Mouse (Mus musculus) left cerebral cortex, adult 9 months (tissue): Measurements from ENCODE around the gene Wnt1.
"Not testable (repeated sequence)": the region's sequence is repeated elsewhere in the genome, so short reads cannot be mapped to it uniquely, and the experiment has no call there.

Source experiments
- DNase-seq, 2 experiments: peaks; one replicate each; pipeline ENCODE4 v3.0.0; 2022; ENCODE audit warnings: low spot score in 2 of 2

Wnt1 gene

DNA sequence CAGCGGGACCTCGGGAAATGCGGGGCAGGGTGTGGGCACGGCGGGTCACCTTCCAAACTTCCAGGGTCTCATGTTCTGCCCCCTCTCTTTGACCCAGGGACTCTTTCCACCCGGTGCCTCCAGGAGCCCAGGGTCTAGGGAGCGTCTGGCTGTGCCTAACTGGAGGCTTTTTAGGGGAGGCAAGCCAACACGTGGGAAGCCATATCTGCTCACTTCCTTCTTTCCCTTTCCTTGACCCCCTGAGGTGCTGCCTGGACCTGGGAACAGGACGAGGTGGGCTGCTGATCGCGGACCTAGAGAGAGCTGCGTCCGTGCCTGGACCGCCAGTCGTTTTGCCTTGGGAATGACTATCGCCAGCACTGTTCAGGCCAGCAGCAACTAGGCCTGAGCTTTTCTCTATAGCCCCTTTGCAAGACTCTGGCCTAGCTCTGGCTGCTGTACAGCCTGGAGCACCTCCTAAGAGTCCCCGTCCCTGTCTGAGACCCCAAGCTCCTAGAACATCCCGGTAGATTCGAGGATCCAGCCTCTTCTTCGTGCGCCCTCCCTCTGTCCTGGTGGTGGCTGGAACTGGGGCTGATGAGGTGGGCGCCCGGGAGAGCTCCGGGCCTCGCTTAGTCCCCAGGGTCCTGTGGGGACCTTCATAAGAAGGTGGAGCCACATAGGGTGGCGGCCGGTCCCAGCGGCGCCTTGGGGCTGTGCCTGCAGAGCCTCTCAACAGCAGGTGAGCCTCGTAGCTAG is 16.6 kb downstream of the Wnt1 start:
- no peak for DNase-seq

- peak in 1 of 2 experiments; percentile 38 for DNase-seq
Measured at GRCm38 (mm10) chr15:98806809-98807770, 17.4 kb downstream of the Wnt1 start.

- DNase-seq = peak; percentile 82 to 83
Measured at GRCm38 (mm10) chr15:98807895-98808650, 18.4 kb downstream of the Wnt1 start.

- DNase-seq = peak; percentile 89 to 92
Measured at GRCm38 (mm10) chr15:98808651-98809134, 19.0 kb downstream of the Wnt1 start.

- no peak for DNase-seq
Measured at GRCm38 (mm10) chr15:98809390-98809789, 19.7 kb downstream of the Wnt1 start, which contains the start of gene Ddn. Gene Ddn (minus strand): TSS chr15:98809490.

DNA sequence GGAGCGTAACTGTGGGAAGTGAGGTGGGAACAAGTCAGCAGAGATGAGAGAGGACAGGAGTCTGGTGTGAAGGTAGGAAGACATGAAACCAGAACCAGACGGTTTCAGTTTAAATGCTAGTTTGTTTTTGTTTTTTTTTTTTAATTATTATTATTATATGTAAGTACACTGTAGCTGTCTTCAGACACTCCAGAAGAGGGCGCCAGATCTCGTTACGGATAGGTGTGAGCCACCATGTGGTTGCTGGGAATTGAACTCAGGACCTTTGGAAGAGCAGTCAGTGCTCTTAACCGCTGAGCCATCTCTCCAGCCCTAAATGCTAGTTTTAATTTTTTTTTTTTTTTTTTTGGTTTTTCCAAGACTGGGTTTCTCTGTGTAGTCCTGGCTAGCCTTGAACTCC is 20.6 kb downstream of the Wnt1 start:
- not testable (repeated sequence) for DNase-seq

DNA sequence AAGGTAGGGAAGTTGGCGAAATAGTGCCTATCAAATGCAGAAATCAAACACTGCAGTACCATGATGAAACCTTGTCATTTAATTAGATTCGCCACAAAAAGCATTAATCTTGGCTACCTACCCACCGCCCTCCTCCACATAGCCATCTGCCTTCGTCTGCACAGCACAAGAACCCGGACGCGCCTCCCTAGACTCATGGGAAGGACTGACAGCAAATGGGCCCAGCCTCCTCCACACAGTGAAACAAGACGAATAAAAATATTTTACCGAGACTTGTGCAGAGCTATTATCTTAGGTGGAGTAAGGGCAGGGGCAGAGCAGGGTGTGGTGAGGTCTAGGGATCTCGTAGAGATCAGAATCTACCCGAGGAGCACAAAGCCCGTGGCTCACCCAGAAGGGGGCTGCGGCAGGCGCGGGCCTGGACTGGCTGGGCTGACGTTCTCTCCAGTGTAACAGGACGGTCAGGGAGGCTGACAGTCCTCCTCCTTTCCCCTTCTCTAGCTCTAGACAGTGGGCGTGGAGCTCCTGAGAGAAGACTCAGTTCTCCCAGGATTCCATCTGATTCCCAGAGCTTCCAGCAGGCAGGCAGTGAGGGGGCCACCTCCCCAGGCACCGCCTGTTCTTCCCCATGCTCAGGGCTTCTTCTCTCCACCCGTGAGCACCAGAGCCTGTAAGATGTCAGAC is 23.2 kb downstream of the Wnt1 start:
- DNase-seq = peak in 1 of 2 experiments; percentile 83

GRCm38 (mm10) chr15:98818171-98818570 is 28.5 kb downstream of the Wnt1 start:
- no peak for DNase-seq

DNA sequence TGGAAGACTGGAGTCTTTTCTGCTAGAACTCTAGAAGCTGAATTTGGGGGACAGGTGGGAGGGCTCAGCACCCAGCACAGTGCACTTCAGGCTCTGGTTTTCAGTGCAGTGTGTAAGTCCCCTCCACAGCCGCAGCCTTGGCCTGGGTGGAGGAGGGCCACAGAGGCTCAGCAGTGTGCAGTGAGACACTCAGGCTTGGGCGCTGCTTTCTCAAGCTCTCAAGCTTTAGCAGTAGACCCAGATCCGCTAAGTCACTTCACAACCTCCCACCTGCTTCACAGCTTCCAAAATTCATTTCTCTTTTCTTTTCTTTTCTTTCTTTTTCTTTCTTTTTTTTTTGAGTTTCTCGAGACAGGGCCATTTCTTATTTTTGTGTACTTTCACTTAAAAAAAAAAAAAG is 31.3 kb downstream of the Wnt1 start:
- DNase-seq = no peak

- DNase-seq = peak in 1 of 2 experiments; percentile 34
Measured at GRCm38 (mm10) chr15:98821403-98821802, 31.7 kb downstream of the Wnt1 start.

- DNase-seq = no peak
Measured at GRCm38 (mm10) chr15:98822147-98822546, 32.5 kb downstream of the Wnt1 start.

DNA sequence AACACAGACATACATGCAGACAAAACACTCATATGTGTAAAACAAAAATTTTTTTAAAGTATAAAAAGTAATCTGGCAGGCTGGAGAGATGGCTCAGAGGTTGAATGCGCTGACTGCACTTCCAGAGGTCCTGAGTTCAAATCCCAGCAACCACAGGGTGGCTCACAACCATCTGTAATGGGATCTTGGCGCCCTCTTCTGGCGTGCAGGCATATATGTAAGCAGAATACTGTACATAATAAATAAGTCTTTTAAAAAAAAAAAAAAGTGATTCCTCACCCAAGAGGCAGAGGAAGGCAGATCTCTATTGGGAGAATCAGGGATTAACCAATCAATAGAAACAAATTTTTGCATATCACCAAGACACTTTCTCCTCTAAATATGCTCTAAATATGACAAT is 33.8 kb downstream of the Wnt1 start:
- no peak for DNase-seq

GRCm38 (mm10) chr15:98827611-98828011 is 38.0 kb downstream of the Wnt1 start:
- DNase-seq = no peak

DNA sequence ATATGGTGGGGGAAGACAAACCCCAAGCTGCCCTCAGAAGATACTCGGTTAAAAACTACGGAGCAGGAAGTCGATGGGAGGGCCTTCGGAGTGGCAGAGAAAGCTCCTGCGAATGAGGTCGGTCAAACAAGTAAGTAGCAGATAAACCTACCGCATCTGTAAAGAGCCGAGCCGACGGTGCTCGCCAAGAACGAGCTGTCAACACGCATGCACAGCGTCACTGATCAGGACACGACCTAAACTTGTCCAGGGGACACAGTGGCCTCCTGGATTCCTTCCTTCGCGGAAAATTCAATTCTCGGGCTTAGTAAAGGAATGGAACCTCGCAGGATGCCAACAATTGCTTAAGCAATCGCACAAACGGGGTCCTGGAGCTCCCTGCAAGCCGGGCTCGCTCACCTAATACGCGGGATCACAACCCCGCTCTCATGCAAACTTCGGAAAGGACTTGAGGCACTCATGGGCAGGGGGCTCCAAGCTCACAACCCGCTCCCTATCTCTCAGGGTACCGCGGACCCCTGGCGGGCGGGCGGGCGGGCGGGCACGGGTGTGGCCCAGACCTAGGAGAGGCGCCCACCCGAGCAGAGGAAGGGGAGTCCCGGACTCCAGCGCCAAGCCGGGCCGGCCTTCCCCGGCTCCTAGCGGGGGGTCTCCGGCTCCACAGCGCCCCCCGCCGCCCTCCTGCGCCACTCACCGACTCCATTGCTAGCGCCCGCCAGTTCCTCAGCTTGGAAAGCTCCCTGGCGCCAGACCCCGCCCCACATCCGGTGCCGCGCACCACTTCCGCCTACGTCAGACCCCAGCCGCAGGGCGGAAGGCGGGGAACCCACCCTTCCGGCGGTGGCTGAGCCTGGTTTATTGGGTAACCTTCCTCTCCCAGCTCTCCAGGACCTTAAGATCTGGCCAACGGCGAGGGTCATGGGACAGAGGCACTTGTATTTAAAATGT is 41.4 kb downstream of the Wnt1 start, which contains the start of gene Prkag1:
Prkag1 (minus strand) TSS at position 786 of the 948 bp plus-strand sequence.
- peak; percentile 87 to 93 for DNase-seq

GRCm38 (mm10) chr15:98831684-98832035 is 42.0 kb downstream of the Wnt1 start:
- no peak for DNase-seq

DNA sequence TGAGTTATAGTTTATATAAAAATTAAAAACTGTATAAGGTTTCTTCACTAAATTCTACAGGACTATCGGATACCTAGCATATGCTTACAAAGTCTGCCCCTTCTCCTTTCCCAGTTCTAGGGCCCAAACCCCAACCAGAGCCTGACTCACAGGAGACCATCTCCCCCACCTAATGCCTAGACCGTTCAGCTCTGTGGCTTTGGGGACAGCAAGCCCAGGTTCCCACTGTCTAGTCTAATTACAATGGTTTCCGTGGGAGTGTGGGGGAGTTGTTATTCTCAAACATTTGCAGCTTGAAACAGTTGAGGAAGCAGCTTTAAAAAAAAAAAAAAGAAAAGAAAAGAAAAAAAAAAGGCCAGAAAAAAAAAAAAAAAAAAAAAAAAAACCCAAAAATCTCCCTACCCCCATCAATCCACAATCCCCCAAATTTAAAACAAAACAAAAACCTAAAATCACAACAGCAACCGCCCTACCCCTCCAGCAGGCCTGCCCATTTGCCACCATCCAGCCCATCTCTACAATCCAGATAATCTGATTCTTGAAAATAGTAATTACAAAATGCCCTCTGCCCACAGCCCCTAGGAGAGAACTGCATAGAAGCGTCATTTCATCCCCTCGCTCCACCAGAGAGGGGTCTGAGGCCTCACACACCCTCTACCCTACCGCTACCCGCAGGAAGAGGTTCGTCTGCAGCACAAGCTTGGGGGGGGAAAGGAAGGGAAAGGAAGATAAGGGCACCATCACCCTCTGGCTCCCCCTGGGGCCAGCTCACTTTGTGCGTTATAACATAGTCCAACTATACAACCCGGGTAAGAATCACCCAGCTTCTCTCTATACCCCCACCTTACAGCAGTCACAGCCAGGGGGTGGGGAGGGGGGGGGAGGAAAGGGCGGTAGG is 42.8 kb downstream of the Wnt1 start:
- DNase-seq = no peak

- no peak for DNase-seq
Measured at GRCm38 (mm10) chr15:98833281-98833680, 43.6 kb downstream of the Wnt1 start.

- no peak for DNase-seq
Measured at GRCm38 (mm10) chr15:98834059-98834458, 44.4 kb downstream of the Wnt1 start.

- no peak for DNase-seq
Measured at GRCm38 (mm10) chr15:98835291-98835690, 45.6 kb downstream of the Wnt1 start.
